Mouse (Mus musculus): ENCODE results near the gene Amfr.

Gene Amfr

GRCm38 (mm10) chr8:94012013-94012951, at the start of gene Amfr:
Amfr (minus strand) TSS chr8:94012842.
- peak; percentile 44 for DNase-seq

- peak; percentile 75 for DNase-seq
These were observed 44.7 kb upstream of the Amfr start for GRCm38 (mm10) chr8:94057157-94057854.

GRCm38 (mm10) chr8:94052696-94053095, 40.1 kb upstream of the Amfr start:
- DNase-seq, result no peak

GRCm38 (mm10) chr8:94047845-94048244, 35.2 kb upstream of the Amfr start:
- DNase-seq, result no peak

GRCm38 (mm10) chr8:94037806-94038205, 25.2 kb upstream of the Amfr start:
- DNase-seq, result no peak

- peak; percentile 90 for DNase-seq
These were observed 24.4 kb upstream of the Amfr start, which contains the start of the genes Nudt21 and Ogfod1 for GRCm38 (mm10) chr8:94036944-94037524. Nudt21 (minus strand) TSS chr8:94037031. Ogfod1 (plus strand) TSS chr8:94037198.

- peak; percentile 64 for DNase-seq
These were observed 23.9 kb upstream of the Amfr start for GRCm38 (mm10) chr8:94036541-94036940.

- DNase-seq, result no peak
These were observed 22.6 kb upstream of the Amfr start for GRCm38 (mm10) chr8:94035200-94035599.

GRCm38 (mm10) chr8:94033601-94034000, 21.0 kb upstream of the Amfr start:
- no peak for DNase-seq

GRCm38 (mm10) chr8:94029701-94030100, 17.1 kb upstream of the Amfr start:
- no peak for DNase-seq

- no peak for DNase-seq
These were observed 11.3 kb upstream of the Amfr start for GRCm38 (mm10) chr8:94023916-94024315.

GRCm38 (mm10) chr8:94013026-94013612, 477 bp upstream of the Amfr start:
- DNase-seq, result no peak

GRCm38 (mm10) chr8:94011076-94012012, 1.3 kb downstream of the Amfr start:
- no peak for DNase-seq

- no peak for DNase-seq
These were observed 2.4 kb downstream of the Amfr start for GRCm38 (mm10) chr8:94010101-94010705.

- no peak for DNase-seq
These were observed 3.3 kb downstream of the Amfr start for GRCm38 (mm10) chr8:94009243-94009845.

GRCm38 (mm10) chr8:94004139-94004538, 8.5 kb downstream of the Amfr start:
- no peak for DNase-seq

GRCm38 (mm10) chr8:93998961-93999360, 13.7 kb downstream of the Amfr start:
- no peak for DNase-seq

GRCm38 (mm10) chr8:93989739-93990138, 22.9 kb downstream of the Amfr start:
- no peak for DNase-seq

- DNase-seq, result no peak
These were observed 27.9 kb downstream of the Amfr start for GRCm38 (mm10) chr8:93984731-93985130.

GRCm38 (mm10) chr8:93983827-93984226, 28.8 kb downstream of the Amfr start:
- DNase-seq, result no peak

- no peak for DNase-seq
These were observed 30.9 kb downstream of the Amfr start for GRCm38 (mm10) chr8:93981679-93982215.
